Mouse (Mus musculus) E14TG2a.4 (cell line): ENCODE measurements around the gene Srgap2.

ENCODE experiments used
- CTCF ChIP-seq: conservative IDR thresholded peaks from 2 replicates; pipeline ENCODE4 v1.5.1; 2014; ENCODE audit warnings: low read length
- NANOG ChIP-seq: IDR thresholded peaks from 2 replicates; pipeline ENCODE4 v1.6.1; 2014; ENCODE audit warnings: borderline replicate concordance, low read length, mixed read lengths
- POU5F1 ChIP-seq: IDR thresholded peaks from 2 replicates; pipeline ENCODE4 v1.6.1; 2014; ENCODE audit warnings: low read length, borderline replicate concordance

DNA sequence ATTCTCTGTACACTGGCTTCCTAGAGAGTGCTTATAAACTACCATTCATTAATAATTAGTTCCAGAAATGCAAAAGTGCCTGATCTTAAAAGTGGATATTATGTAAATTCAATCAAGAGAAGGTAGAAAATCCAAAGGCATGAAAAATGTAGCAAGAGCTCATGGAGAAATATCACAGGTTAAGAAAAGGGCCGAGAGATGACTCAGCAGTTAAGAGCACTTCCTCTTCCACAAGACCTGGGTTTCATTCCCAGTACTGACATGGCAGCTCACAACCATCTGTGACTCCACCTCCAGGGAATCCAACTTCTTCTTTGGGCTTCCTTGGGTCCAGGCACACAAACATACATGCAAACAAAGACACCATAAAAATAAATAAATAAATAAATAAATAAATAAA is 56.6 kb downstream of the Srgap2 start:
- TF ChIP-seq CTCF (no peak), POU5F1 (no peak), NANOG (no peak)
